Mouse (Mus musculus): ENCODE results near the gene Skint1.
"Not testable (repeated sequence)": the region's sequence is repeated elsewhere in the genome, so short reads cannot be mapped to it uniquely, and the experiment has no call there.

The Skint1 gene

DNA sequence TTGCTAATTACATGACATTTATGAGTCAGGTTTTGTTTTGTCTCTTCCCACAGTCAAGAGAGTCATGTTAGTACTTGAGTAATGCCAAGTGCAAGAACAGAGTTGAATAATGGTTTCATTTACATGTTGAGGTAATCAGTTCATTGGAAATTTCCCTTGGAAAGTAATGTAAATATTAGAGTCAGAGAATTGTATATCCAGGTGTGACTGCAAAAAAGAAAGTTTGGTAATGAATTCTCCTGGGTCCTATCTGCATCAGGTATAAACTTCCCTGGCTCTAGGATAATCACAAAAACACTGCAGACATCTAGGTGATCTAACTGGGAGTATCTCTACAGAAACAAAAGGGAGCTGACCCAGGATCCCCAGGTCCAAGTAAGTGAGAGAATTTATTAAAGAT, at the start of gene Skint1:
TSS of gene Skint1 (plus strand) at position 301 of the 400 bp plus-strand sequence.
- no peak for DNase-seq

DNA sequence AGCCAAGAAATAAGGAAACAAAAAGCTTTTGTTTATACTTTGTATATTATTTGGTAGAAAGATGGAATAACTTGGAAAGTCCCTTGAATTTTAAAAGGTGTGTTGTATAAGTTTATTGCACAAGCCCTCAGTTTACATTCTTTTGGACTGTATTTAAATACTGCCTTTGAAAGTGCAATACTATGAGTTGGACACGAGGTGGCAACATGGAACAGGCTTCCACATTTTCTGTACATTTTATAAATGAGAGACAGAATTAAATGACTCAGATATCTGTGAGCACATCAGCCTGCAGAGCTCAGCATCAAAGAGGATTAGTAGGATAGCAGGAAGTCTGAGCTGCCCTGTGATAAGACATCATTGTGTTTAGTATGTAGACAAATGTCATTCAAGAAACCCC, 44.8 kb upstream of the Skint1 start:
- no peak for DNase-seq

DNA sequence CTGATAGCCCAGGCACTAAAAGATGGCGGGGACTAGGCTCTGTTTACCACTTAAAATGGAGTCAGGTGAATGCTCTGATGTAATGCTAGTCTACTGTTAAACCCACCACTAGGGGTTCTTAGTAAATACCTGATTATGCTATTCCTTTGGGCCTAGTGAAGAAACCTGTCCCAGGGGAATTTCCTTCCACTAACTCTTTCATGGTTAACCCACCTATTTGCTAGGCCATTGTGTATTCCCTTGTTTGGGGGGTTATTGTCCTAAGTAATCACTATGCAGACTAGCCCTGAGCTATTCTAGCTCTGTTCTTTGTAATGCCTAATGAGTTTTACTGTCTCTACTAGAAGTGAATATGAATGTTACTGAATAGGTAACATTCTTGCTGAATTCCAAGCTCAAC, 42.8 kb upstream of the Skint1 start:
- DNase-seq: not testable (repeated sequence)

DNA sequence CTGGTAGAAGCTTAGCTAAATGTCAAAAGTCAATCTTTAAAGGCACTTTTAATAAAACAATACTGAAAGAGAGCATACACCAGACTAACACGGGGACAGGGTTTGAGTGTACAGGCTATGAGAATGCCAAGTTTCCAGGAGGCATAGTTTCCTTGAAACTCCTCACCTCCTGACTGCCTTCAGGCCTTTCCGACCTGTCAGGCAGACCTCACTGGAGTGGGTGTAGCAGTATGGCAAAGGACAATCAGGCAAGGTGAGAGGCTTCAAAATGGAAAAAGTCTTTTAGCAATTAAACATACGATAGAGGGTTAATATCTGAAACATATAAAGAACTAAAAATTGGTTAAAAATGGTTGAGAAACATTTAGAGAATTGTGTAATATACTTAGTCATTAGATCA, 42.4 kb upstream of the Skint1 start:
- no peak for DNase-seq

DNA sequence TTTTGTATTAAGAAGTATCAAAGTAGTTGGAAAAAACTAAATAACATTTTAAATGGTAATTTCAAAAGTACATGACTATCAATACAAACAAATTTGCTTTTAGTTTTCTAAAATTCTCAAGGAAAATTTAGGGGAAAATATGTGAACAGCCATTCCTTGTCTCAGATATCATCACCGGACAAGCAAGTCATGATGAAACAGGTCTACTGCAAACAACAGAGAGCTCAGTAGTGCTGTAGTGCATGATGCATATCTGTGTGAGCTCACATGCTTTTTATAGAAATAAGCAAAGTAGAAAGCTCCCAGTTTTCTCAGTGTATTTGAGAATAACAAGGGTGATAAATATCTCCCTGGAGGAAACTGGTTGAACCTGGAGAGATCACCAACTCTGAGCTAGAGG, 33.4 kb upstream of the Skint1 start, which contains the start of gene Skint7:
TSS of gene Skint7 (plus strand) at position 301 of the 400 bp plus-strand sequence.
- DNase-seq: no peak

DNA sequence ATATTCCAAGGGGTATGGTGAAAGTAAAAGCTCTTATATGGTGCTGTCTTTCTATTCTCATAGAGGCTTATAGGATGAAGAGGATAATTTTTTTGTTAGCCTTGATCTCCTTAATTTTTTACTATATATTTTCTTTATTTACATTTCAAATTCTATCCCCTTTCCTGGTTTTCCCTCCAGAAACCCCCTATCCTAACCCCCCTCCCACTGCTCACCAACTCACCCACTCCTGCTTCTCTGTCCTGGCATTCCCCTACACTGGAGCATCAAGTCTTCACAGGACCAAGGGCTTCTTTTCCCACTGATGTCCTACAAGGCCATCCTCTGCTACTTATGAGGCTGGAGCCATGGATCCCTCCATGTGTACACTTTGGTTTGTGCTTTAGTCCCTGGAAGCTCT, 65.6 kb downstream of the Skint1 start, which contains the start of gene Skint4:
TSS of gene Skint4 (plus strand) at position 301 of the 400 bp plus-strand sequence.
- no peak for DNase-seq
